Mouse (Mus musculus) urinary bladder, postnatal 4 days (tissue): Measurements from ENCODE around the gene Cttn.

Experiments
- DNase-seq, 2 experiments: peaks; one replicate each; pipeline ENCODE4 v3.0.0; 2021 to 2022; ENCODE audit warnings: low spot score in 2 of 2

The Cttn gene

DNA sequence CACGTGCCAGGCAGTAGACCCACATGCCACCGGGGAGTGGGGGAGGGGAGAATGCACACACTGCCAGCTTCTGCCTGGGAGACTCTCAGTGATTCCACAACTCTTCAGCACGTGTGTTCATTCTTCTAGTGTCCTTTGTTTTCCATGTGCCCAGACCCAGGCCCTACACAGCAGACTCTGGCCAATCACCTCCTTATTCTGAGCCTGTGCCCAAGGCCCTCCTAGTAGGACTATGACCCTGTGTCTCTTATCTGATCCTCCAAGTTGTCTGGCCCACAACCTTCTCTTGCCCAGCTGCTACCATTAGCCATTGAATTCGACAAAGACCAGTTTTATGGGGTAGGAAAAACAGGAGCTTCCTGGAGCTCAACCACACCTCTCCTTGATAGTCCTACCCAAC lies 68.3 kb downstream of the Cttn start:
- DNase-seq = no peak

- no peak for DNase-seq
These were observed 79.1 kb downstream of the Cttn start for GRCm38 (mm10) chr7:144391727-144392126.

GRCm38 (mm10) chr7:144390676-144391075 lies 80.1 kb downstream of the Cttn start:
- no peak for DNase-seq

GRCm38 (mm10) chr7:144389704-144390103 lies 81.1 kb downstream of the Cttn start:
- DNase-seq = no peak

- no peak for DNase-seq
These were observed 83.3 kb downstream of the Cttn start for GRCm38 (mm10) chr7:144387537-144387936.
